Mouse (Mus musculus) intestine, embryonic 14.5 days (tissue): ENCODE data around the gene Taok3. TPM values are rescaled to one million over a fixed set of nuclear protein-coding genes. Genes with fewer than 3 reads are reported as not detected.

ENCODE experiments used
- ATAC-seq: fragments of 200-750 bp; cut with Nextera tagmentation; replicated peaks from 2 replicates; pipeline ENCODE4 v1.8.0; 2017; ENCODE audit warnings: low read depth, moderate number of reproducible peaks, moderate TSS enrichment, moderate library complexity; ENCODE audit not compliant: low FRiP score, low TSS enrichment
- DNase-seq: peaks from one replicate; pipeline ENCODE4 v3.0.0-alpha.2; 2018; ENCODE audit warnings: low spot score
- H3K27ac ChIP-seq: fragments of 300-500 bp; sonication (generic); 2 replicates; pipeline ENCODE4 v1.5.1; 2014; ENCODE audit warnings: low read depth, mild to moderate bottlenecking, control low read depth
- H3K27me3 ChIP-seq: fragments of 300-500 bp; sonication (generic); replicated peaks from 2 replicates; pipeline ENCODE4 v1.6.1; 2014; ENCODE audit warnings: low read length, control low read depth; ENCODE audit not compliant: control insufficient read depth, insufficient read depth
- H3K36me3 ChIP-seq: fragments of 300-500 bp; sonication (generic); 2 replicates; pipeline ENCODE4 v1.6.1; 2014; ENCODE audit warnings: low read length, control low read depth; ENCODE audit not compliant: control insufficient read depth, insufficient read depth
- H3K4me1 ChIP-seq: fragments of 300-500 bp; sonication (generic); replicated peaks from 2 replicates; pipeline ENCODE4 v1.6.1; 2014; ENCODE audit warnings: low read length, control low read depth, mixed read lengths; ENCODE audit not compliant: control insufficient read depth, insufficient read depth
- H3K4me2 ChIP-seq: fragments of 300-500 bp; sonication (generic); 2 replicates; pipeline ENCODE4 v1.6.1; 2014; ENCODE audit warnings: low read length
- H3K4me3 ChIP-seq: fragments of 300-500 bp; sonication (generic); 2 replicates; pipeline ENCODE4 v1.5.1; 2014; ENCODE audit warnings: low read depth, low read length, control low read depth, mixed read lengths
- H3K9ac ChIP-seq: fragments of 300-500 bp; sonication (generic); 2 replicates; pipeline ENCODE4 v1.6.1; 2014; ENCODE audit warnings: mild to moderate bottlenecking, low read length
- H3K9me3 ChIP-seq: fragments of 300-500 bp; sonication (generic); 2 replicates; pipeline ENCODE4 v1.6.1; 2016; ENCODE audit warnings: low read length, control low read depth; ENCODE audit not compliant: control insufficient read depth
- WGBS: fragments of 180-500 bp; shearing (Covaris S2); extraction: QIAGEN DNeasy Blood & Tissue Kit; methylation state at CpG from one replicate; pipeline ENCODE4 v1.1.7; 2014; 5-methylcytosine and 5-hydroxymethylcytosine counted together
- polyA plus RNA-seq: library from polyadenylated mRNA; unstranded; fragments of >200 nt; fragmentation: Nextera tagmentation; extraction: Ambion mirVana; gene quantifications from 2 replicates; pipeline ENCODE4 v1.2.1, GENCODE M21; 2014

Gene Taok3
- polyA plus RNA-seq, 1 experiment from 2014 or later = 37.7 TPM

DNA sequence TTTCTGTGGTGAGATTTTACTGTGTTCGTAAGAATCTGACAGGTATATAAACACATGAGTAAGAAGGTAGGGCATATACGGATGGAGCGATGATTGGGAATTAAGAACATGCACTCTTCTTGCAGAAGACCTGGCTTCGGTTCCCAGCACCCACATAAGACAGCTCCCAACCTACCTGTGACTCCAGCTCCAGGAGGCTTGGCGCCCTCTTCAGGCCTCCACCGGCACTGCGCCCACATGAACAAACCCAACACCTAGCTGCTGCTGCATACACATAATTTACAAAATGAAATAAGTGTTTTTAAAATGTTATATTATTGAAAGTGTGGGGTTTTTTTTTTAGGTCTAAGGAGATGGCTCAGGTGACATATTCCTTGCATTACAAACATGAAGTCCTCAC, 65.7 kb downstream of the Taok3 start:
- H3K9me3 ChIP-seq = peaks cover 11% of the 10 kb centered on the region; the same call in 1 of the 2 replicates
- no peak overlapping the region for H3K27ac ChIP-seq
- no peaks in the 10 kb centered on the region for H3K27me3 ChIP-seq
- no peak overlapping the region for H3K4me3 ChIP-seq
- ATAC-seq (no peak), DNase-seq (no peak)
- no peak overlapping the region for H3K4me2 ChIP-seq
- peaks cover 5% of the 10 kb centered on the region; the same call in 1 of the 2 replicates for H3K36me3 ChIP-seq
- no peaks in the 10 kb centered on the region for H3K4me1 ChIP-seq
- WGBS = 84% methylated on average over 7 of the region's 7 CpGs
- no peak overlapping the region for H3K9ac ChIP-seq

DNA sequence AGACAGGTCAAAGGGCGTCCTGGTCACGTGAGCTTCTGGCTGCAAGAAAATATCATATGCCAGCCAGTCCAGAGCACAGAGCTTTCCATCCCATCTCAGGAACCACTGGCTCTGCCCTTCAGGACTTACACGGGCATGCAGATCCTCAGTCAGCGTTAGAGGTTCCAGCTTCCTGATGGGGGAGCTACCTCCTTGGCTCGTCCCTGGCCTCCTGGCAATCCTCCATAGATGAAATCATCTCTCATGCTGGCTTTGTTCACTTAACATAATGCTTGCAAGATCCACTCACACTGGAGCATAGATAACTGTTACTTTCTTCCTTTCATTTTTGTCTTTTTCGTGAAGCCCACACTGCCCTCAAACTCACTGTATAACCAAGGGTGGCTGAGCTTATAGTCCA, 72.1 kb downstream of the Taok3 start:
- Histone ChIP-seq H3K4me2 (no peak overlapping the region), H3K36me3 (0 out of 2 replicates have a peak, but pooled peaks cover 3% of the 10 kb centered on the region), H3K4me1 (no peaks in the 10 kb centered on the region), H3K9me3 (0 out of 2 replicates have a peak, but pooled peaks cover 3% of the 10 kb centered on the region), H3K4me3 (no peak overlapping the region), H3K9ac (no peak overlapping the region), H3K27ac (no peak overlapping the region), H3K27me3 (no peaks in the 10 kb centered on the region)
- ATAC-seq = no peak
- WGBS = 92% methylated on average over 6 of the region's 6 CpGs
- no peak for DNase-seq

DNA sequence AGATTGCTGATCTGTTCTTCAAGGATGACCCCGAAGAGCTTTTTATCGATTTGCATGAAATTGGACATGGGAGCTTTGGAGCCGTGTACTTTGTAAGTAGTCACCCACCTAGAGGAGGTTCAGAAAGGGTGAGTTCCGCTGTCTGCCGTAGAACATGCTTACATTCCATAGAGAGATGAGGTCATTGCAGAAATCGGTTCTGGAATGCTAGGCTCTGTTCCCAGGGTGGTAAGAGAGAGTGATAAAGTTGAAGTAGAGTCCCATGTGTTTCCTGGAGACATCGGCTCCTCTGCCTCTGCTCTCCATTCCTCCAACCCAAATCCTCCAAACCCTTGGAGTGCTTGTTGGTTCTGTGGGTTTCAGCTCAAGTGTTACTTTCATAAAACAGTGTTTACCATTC, 73.8 kb downstream of the Taok3 start:
- 0 out of 2 replicates have a peak, but pooled peaks cover 3% of the 10 kb centered on the region for H3K36me3 ChIP-seq
- no peak for ATAC-seq
- no peak overlapping the region for H3K4me3 ChIP-seq
- no peaks in the 10 kb centered on the region for H3K27me3 ChIP-seq
- WGBS = 75% methylated on average over 7 of the region's 7 CpGs
- DNase-seq = no peak
- no peaks in the 10 kb centered on the region for H3K4me1 ChIP-seq
- no peak overlapping the region for H3K4me2 ChIP-seq
- no peaks in the 10 kb centered on the region; the same call in 1 of the 2 replicates for H3K9me3 ChIP-seq
- no peak overlapping the region for H3K27ac ChIP-seq
- no peak overlapping the region for H3K9ac ChIP-seq

DNA sequence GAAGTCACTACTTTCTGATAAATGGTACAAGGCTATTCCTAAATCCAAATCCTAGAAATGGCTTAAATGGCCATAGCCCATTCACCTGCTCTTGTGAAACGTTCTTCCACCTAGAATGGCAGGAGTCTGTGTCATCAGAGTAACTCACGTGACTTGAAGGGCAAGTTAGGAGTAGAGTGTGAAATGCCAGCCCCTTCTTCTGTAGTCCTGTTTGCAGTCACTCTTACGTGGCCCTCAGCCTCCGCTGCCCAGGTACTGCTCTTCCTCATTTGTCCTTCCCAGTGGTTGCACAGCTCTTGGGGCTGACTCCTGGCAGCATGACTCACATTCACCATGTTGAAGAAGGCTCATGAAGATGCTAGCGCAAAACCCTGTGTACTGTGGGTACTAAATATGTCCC, 74.7 kb downstream of the Taok3 start:
- WGBS = 90% methylated on average over 5 of the region's 5 CpGs
- 0 out of 2 replicates have a peak, but pooled peaks cover 5% of the 10 kb centered on the region for H3K36me3 ChIP-seq

DNA sequence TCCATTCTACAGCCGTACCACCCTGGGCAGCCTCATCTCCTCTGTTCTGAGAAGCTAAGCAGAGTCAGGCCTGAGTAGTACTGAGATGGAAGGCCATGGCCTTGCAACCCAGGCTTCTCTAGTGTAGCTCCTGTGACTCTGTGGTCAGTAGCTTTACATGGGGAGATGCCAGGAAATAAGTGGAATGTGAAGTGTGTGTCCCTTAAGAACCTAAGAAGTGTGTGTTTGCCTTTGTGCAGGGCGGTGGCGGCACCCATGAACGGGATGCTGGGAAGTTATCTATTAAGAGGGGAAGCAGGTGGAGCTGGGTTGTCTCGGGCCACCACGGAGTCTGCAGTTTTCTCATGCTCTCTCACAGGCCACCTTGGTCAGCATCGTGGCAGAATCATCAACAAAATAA, 76.6 kb downstream of the Taok3 start:
- H3K9me3 ChIP-seq = no peaks in the 10 kb centered on the region; the same call in 1 of the 2 replicates
- H3K9ac ChIP-seq = no peak overlapping the region
- H3K4me3 ChIP-seq = no peak overlapping the region
- no peaks in the 10 kb centered on the region for H3K27me3 ChIP-seq
- H3K27ac ChIP-seq = no peak overlapping the region
- ATAC-seq = no peak
- no peak for DNase-seq
- WGBS = 90% methylated on average over 7 of the region's 7 CpGs
- H3K4me2 ChIP-seq = no peak overlapping the region
- H3K36me3 ChIP-seq = 0 out of 2 replicates have a peak, but pooled peaks cover 12% of the 10 kb centered on the region
- H3K4me1 ChIP-seq = no peaks in the 10 kb centered on the region

More for the DNA sequence above, 74.7 kb downstream of the Taok3 start:
- no peak overlapping the region for H3K27ac ChIP-seq
- H3K4me3 ChIP-seq = no peak overlapping the region
- H3K4me1 ChIP-seq = no peaks in the 10 kb centered on the region
- H3K9me3 ChIP-seq = no peaks in the 10 kb centered on the region; the same call in 1 of the 2 replicates
- ATAC-seq (no peak), DNase-seq (no peak)
- H3K27me3 ChIP-seq = no peaks in the 10 kb centered on the region
- H3K9ac ChIP-seq = no peak overlapping the region
- no peak overlapping the region for H3K4me2 ChIP-seq

DNA sequence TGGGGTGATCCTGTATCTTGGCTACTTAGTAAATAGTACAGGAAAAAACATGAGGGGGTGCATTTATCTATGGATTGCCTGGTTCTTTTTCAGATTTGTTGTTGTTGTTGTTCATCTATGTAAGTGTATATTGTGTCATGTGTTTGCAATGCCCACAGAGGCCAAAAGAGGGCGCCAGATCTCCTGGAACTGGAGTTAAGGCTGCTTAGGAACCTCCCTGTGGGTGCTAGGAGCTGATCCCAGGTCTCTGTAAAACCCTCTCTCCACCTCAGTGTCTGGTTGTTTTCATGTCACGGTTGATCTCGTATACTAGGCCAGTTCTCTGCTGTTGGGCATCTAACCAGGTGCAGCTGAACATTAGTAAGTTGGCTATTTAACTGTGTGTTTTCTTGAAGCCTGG, 78.5 kb downstream of the Taok3 start:
- DNase-seq = no peak
- Histone ChIP-seq H3K27ac (no peak overlapping the region), H3K9ac (no peak overlapping the region), H3K4me1 (no peaks in the 10 kb centered on the region), H3K36me3 (peaks cover 15% of the 10 kb centered on the region; the same call in 1 of the 2 replicates), H3K4me2 (no peak overlapping the region), H3K9me3 (no peaks in the 10 kb centered on the region; the same call in 1 of the 2 replicates), H3K27me3 (no peaks in the 10 kb centered on the region), H3K4me3 (no peak overlapping the region)
- 78% methylated on average over 3 of the region's 3 CpGs for WGBS
- no peak for ATAC-seq

DNA sequence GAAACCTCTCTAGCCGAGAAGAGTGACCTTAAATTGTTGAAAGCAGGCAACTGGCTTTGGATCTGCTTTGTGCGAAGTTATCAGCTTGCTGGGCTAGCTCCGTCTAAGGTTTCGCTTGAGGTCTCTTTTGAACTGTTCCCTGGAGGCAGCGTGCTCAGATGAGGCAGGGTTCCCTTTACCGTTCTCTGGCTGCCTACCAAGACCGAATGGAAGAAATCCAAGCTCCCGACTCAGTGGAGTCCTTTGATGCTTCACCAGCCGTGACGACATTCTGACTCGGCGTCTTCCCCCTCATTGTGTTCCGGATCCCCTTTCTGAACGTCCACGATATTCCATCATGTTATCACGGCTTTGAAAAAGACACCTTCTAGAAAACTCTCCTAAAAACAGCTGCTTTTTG, 87.4 kb downstream of the Taok3 start:
- no peak overlapping the region for H3K9ac ChIP-seq
- no peak for ATAC-seq
- DNase-seq = no peak
- H3K4me3 ChIP-seq = no peak overlapping the region
- no peaks in the 10 kb centered on the region for H3K27me3 ChIP-seq
- 0 out of 2 replicates have a peak, but pooled peaks cover 2% of the 10 kb centered on the region for H3K9me3 ChIP-seq
- peaks cover 27% of the 10 kb centered on the region for H3K36me3 ChIP-seq
- H3K27ac ChIP-seq = no peak overlapping the region
- no peak overlapping the region for H3K4me2 ChIP-seq
- 91% methylated on average over 16 of the region's 16 CpGs for WGBS
- H3K4me1 ChIP-seq = no peaks in the 10 kb centered on the region

DNA sequence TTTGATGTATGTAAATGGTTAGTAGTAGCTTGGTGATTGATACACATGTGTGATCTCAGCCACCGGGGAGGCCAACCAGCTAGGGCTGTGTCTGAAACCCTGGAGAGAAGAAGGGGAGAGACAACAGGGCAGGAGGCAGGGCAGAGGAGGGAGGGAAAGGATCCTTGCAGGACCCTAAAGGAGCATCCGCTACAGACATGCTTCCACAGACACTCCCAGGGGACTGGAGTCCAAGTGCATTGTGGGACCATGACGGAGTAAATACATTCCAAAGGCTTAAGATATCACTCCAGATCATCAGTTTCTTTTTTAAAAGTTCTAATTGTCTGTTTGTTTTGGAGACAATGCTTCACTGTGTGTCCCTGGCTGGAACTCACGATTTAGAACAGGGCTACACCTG, 94.1 kb downstream of the Taok3 start:
- WGBS = 66% methylated on average over 4 of the region's 4 CpGs
- Histone ChIP-seq H3K9me3 (no peaks in the 10 kb centered on the region), H3K4me2 (no peak overlapping the region), H3K27me3 (no peaks in the 10 kb centered on the region), H3K36me3 (peaks cover 23% of the 10 kb centered on the region), H3K4me3 (no peak overlapping the region), H3K9ac (no peak overlapping the region), H3K27ac (no peak overlapping the region), H3K4me1 (no peaks in the 10 kb centered on the region)
- ATAC-seq (no peak), DNase-seq (no peak)

DNA sequence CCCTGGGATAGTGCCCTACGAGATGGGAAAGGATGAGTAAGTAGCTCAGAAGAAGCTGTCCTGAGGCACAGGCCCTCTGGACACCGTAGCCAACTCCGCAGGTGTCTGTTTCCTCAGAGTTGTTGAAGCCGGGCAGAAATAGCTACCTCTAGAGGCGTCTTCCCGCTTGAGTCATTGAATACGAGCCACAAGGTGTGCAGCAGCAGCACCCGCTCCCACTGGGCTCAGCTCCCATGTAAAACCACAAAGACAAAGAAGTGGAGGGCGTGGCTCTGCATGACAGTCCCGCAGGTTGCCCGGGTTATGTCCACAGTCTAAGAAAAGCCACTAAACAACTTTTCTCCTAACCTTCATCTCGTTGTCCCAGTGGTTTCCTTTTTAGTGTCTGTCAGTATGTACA, 111.1 kb downstream of the Taok3 start:
- H3K9ac ChIP-seq = no peak overlapping the region
- DNase-seq = no peak
- WGBS = 64% methylated on average over 12 of the region's 12 CpGs

More for the DNA sequence above, 111.1 kb downstream of the Taok3 start:
- Histone ChIP-seq H3K27me3 (no peaks in the 10 kb centered on the region), H3K36me3 (peaks cover 13% of the 10 kb centered on the region; the same call in 1 of the 2 replicates), H3K9me3 (no peaks in the 10 kb centered on the region), H3K27ac (no peak overlapping the region), H3K4me1 (no peaks in the 10 kb centered on the region), H3K4me2 (no peak overlapping the region), H3K4me3 (no peak overlapping the region)
- ATAC-seq = no peak
